Mouse (Mus musculus) cerebellum, adult 11 months (tissue): Measurements from ENCODE around the gene Cacng2.

Experiments
- DNase-seq: peaks from one replicate; pipeline ENCODE4 v3.0.0; 2022

The Cacng2 gene

GRCm38 (mm10) chr15:78001400-78001799, 118.4 kb downstream of the Cacng2 start:
- no peak for DNase-seq

- no peak for DNase-seq
These were observed 131.3 kb downstream of the Cacng2 start for GRCm38 (mm10) chr15:77988541-77988940.

GRCm38 (mm10) chr15:77983391-77983790, 136.4 kb downstream of the Cacng2 start:
- DNase-seq = no peak

GRCm38 (mm10) chr15:77982195-77982939, 137.5 kb downstream of the Cacng2 start:
- peak; percentile 86 for DNase-seq

- DNase-seq = no peak
These were observed 138.6 kb downstream of the Cacng2 start for GRCm38 (mm10) chr15:77981181-77981680.

- DNase-seq = no peak
These were observed 140.4 kb downstream of the Cacng2 start for GRCm38 (mm10) chr15:77979427-77979865.

GRCm38 (mm10) chr15:77977663-77978062, 142.2 kb downstream of the Cacng2 start:
- no peak for DNase-seq

GRCm38 (mm10) chr15:77974165-77974841, 145.5 kb downstream of the Cacng2 start:
- no peak for DNase-seq

- peak; percentile 96 for DNase-seq
These were observed 149.1 kb downstream of the Cacng2 start, which contains the start of gene Eif3d for GRCm38 (mm10) chr15:77970470-77971292. TSS of gene Eif3d (minus strand) at chr15:77970813.

- no peak for DNase-seq
These were observed 149.8 kb downstream of the Cacng2 start for GRCm38 (mm10) chr15:77969940-77970469.

GRCm38 (mm10) chr15:77965117-77965528, 154.7 kb downstream of the Cacng2 start:
- DNase-seq = no peak

GRCm38 (mm10) chr15:77962447-77962846, 157.4 kb downstream of the Cacng2 start:
- no peak for DNase-seq

- DNase-seq = no peak
These were observed 159.1 kb downstream of the Cacng2 start for GRCm38 (mm10) chr15:77960693-77961092.

- DNase-seq = no peak
These were observed 161.8 kb downstream of the Cacng2 start for GRCm38 (mm10) chr15:77958071-77958470.

GRCm38 (mm10) chr15:77957625-77958024, 162.2 kb downstream of the Cacng2 start:
- DNase-seq = no peak

- DNase-seq = peak; percentile 92
These were observed 163.4 kb downstream of the Cacng2 start, which contains the start of gene Foxred2 for GRCm38 (mm10) chr15:77956404-77956901. TSS of gene Foxred2 (minus strand) at chr15:77956722.

- DNase-seq = peak; percentile 55
These were observed 164.1 kb downstream of the Cacng2 start for GRCm38 (mm10) chr15:77955440-77956403.

GRCm38 (mm10) chr15:77954362-77954761, 165.5 kb downstream of the Cacng2 start:
- no peak for DNase-seq

GRCm38 (mm10) chr15:77952921-77953320, 166.9 kb downstream of the Cacng2 start:
- DNase-seq = peak; percentile 63

- DNase-seq = no peak
These were observed 170.8 kb downstream of the Cacng2 start for GRCm38 (mm10) chr15:77949061-77949460.

GRCm38 (mm10) chr15:77945711-77946110, 174.1 kb downstream of the Cacng2 start:
- no peak for DNase-seq
